Mouse (Mus musculus) mouse trophoblast stem cell (cell line): ENCODE data around the gene Prrc2b.

Source experiments
- in situ Hi-C, 2 experiments: fragments of 300-500 bp; cut with MseI, MboI; formaldehyde crosslinking; loops; 2 replicates in 1 of 2; 3 replicates in 1 of 2; pipeline ENCODE4 v1.15.1; 2025

The Prrc2b gene

DNA sequence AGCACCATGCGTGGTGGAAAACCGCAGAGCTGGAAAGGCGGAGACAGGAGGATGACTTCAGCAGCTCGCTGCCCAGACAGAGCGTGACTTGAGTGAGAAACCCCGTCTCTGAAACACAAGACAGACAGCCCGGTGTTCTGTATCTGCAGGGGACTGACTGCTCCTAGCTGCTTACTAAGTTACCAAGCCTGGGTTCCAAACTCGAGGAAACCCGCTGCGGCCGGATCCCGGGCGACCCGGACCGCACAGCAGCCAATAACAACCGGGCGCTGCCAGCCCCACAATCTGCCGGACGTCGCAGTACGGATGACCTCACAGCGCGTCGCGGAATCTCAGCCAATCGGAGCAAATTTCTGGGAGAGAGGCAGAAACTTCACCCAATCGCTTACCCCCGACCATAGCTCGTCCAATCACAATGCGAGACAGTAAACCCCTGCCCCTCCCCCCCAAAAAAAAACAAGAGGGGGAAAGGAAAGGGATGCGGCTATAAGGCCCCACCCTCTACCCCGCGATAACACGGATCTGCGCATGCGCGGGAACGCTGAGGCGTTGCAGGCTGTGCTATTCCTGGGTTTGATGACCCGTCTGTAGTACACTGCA lies 13.1 kb upstream of the Prrc2b start:
- in situ Hi-C loops: no loop called here

- in situ Hi-C loops: no loop called here
Measured at GRCm38 (mm10) chr2:32139377-32139776, 11.5 kb upstream of the Prrc2b start.

DNA sequence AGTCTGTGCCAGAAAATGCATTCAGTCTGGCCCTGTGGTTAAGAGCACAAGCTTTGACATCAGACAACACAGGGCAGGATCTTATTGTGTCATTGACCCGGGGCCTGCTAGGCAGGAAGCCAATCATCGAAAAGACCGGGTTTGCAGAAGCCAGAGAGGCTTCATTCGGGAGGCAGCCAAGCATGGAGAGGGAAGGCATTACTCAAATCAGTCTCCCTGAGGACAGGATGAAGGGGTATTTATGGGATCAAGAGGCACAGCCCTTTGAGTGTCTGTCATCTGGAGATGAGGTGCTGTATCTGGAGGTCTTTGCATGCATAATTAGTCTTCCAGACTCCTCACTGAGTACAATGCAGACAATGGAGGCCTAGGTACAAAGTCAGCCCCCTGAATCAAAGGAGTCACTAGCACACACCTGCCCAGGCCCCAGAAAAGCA lies 10.4 kb upstream of the Prrc2b start:
- in situ Hi-C loops: no loop called here

DNA sequence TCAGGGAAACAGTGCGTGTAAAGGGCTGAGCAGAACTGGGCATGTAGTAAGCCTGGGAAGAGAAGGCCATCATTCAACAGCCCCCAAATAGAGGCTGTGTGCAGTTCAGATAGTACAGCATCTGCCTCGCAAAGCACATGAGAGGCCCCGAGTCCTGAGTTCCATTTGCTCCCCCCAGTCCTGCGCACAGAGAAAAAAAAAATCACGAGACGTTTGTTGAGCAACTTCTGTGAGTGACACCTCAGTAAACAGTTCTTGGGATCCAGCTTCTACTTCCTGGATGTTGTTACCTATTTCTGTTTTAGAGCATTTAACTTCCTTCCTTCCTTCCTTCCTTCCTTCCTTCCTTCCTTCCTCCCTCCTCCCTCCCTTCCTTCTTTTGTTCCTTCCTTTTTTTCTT lies 9.3 kb upstream of the Prrc2b start:
- in situ Hi-C loops: no loop called here

DNA sequence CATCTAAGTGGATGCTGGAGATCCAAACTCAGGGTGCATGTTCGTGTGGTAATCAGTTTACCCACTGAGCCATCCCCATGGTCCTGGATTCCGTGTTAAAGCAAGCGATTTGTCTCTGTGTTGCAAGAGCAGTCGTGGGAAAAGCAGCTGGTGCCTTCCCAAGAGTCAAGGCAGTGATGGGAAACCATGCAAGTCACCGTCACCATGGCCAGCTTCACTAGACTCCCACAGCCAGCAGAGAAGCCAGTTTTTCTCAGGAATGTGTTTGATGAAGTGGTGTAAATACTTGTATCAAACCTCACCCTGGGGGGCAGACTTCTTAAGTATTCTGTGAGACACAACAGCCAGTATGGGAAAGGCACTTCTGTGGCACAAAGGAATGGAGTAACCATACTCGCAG lies 8.5 kb upstream of the Prrc2b start:
- in situ Hi-C loops: no loop called here

GRCm38 (mm10) chr2:32144633-32145032 lies 6.2 kb upstream of the Prrc2b start:
- in situ Hi-C loops: no loop called here

DNA sequence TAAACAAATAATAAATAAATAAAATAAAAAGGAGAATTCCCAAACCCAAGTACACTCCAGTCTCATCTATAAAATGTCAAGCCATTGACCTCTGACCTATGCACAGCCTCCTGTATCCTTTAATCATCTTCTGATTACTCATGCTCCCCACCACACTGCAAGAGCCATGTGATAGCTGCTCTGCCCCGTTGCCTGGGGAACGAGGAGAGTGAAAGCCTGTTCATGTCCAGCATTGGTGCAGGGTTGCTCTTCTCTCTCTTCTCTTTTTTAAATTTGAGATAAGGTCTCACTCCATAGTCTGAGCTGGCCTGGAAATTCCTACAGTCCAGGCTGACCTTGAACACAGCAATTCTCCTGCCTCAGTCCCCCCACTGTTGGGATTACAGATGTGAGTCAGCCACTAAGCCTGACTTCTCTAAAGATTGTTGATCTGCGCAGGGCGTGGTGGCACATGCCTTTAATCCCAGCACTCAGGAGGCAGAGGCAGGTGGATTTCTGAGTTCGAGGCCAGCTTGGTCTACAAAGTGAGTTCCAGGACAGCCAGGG lies 4.2 kb upstream of the Prrc2b start:
- in situ Hi-C loops: no loop called here

- in situ Hi-C loops: no loop called here
Measured at GRCm38 (mm10) chr2:32150135-32150534, 747 bp upstream of the Prrc2b start.

DNA sequence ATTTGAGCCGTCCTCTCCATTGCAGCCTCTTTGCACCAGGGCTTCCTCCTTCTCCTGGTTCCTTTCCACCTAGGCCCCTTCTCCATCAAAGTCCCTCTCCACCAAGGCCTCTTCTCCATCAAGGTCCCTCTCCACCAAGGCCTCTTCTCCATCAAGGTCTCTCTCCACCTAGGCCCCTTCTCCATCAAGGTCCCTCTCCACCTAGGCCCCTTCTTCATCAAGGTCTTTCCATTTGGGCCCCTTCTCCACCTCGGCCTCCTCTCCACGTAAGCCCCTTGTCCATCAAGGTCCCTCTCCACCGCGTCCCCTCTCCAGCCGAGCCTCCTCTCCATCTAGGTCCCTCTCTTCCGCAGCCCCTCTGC lies 339 bp upstream of the Prrc2b start:
- in situ Hi-C loops: no loop called here

DNA sequence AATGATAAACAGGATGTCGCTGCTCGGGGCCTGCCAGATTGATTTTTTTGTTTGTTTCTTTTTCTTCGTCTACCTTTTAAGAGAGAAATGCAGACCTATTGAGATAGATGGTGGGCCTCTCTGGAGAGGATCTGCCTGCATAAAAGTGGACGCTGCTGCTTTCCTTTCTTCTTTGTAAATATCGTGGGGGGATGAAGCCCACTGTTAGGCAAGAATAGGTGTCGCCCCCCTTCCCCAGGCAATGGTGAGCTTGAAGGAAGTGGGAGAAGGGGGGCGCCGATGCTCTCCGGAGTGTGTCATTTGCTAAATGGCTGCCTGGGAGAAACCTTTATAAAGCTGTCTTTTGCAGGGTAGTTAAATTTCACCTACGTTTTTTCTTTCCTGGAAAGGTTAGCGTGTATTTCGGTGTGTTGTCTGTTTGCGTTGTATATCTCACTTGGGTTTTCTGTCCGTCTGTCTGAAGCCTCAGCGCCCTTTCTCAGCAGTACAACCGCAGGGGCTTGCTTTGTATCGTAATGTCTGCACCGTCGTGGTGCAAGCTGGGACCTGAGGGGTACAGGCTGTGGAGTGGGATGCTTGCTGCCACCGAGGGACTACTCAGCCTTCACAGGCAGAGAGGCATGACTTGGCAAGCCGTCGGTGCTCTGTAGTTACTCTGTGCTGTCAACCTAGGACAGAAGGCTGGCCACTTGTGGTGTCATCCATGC lies 931 bp downstream of the Prrc2b start:
- in situ Hi-C loops: no loop called here

DNA sequence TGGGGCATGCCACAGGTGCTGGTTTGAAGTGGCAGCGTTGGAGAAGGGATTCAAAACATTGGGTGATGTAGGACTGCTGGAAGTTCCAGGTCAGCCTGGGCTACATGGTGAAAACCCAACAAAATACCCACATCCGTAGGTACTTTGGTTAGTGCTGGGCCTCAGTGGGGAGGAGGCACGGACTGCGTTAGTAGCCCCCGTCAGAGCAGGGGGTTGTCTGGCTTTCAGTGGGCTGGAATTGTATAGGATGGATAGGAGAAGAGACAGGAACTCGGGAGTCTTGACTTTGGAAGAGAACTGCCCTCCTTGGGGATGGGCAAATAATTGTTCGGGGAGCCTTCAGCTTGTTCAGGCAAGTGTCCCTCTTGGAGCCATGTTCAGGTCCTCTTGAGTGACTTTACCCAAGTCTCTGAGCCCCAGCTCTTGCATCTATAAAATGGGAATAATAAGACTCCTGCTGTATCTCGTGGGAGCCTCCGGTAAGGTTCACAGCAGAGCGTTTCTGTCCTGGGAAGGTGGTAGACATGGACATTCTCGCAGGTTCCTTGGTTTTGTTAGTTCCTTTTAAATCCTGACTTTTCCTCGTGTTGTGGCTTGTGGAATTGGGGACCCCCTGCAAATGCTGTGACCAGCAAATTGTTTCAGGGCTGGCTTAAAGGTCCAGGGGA lies 1.6 kb downstream of the Prrc2b start:
- in situ Hi-C loops: no loop called here

DNA sequence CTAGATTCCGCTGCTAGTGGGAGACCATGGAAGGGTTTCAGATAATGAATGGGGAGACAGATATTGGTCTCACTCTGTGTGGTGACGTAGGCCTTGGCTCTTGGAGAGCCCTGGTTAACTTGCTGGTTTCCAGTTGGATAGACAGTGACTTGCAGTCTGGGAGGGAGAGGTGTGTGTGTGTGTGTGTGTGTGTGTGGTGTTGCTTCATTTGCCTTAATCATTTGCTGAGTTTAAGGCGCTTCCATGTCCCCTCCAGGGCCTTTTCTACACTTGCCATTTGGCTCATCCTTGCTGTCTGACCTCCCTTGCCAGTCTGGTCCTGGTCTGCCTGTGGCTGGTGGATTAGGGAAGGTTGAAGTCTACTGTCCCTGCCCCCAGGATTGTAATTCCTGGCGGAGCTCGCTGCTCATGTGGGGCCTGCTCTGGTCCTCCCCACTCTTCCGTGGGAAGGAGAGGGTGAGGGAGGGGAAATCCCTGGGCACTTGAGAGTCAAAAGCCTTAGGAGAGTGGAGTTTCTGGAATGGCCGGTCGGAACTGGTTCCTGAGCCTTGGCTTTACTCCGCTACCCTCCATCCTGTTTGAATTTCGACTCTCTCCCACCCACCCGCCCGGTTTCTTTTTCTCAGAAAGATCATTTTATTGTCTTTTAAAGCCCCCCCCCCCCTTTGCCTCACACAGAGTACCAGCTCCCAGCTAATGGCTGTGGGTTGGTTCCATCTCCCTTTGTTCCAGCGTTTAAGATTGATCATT lies 2.3 kb downstream of the Prrc2b start:
- in situ Hi-C loops: no loop called here

DNA sequence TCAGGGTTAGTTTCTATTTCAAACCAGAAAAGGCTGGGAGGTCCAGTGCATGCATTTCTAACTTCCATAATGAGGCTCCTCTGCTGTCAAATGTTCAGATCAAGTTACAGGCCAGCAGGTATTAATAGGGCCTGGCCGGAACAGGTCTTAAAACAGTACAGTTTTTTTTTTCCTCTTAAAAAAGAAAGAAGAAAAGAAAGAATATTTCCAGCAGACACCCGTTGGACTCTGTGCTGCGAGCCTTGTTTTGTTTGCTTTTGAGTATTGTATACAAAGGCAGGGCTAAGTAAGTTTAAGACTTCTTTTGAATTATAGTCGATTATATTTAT lies 2.9 kb downstream of the Prrc2b start:
- in situ Hi-C loops: no loop called here

GRCm38 (mm10) chr2:32154334-32154997 lies 3.6 kb downstream of the Prrc2b start:
- in situ Hi-C loops: no loop called here

DNA sequence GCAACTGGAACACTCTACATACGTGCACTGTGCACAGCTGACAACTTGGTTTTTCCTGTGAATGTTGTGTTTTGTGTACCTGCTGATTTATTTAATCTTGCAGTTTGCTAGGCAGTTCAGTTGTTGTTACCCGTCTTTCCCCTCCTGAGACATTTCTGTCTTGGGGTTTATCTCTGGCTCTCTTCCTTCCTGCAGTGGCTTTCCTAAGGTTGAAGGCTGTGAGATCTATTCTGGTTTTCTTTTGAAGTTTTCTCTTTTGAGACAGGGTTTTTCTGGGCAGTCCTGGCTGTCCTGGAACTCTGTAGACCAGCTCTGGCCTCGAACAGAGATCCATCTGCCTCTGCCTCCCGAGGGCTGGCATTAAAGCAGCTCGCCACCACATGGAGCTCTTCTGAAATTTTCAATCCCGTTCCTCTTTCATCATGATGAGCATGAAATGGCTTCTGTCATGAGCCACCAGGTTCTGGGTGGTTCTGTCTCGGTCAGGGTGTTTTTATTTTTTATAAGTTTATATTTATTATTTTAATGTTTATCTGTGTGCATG lies 4.2 kb downstream of the Prrc2b start:
- in situ Hi-C loops: no loop called here

GRCm38 (mm10) chr2:32155614-32156013 lies 4.7 kb downstream of the Prrc2b start:
- in situ Hi-C loops: no loop called here

- in situ Hi-C loops: no loop called here
Measured at GRCm38 (mm10) chr2:32156645-32157044, 5.8 kb downstream of the Prrc2b start.

GRCm38 (mm10) chr2:32157328-32157727 lies 6.4 kb downstream of the Prrc2b start:
- in situ Hi-C loops: no loop called here

DNA sequence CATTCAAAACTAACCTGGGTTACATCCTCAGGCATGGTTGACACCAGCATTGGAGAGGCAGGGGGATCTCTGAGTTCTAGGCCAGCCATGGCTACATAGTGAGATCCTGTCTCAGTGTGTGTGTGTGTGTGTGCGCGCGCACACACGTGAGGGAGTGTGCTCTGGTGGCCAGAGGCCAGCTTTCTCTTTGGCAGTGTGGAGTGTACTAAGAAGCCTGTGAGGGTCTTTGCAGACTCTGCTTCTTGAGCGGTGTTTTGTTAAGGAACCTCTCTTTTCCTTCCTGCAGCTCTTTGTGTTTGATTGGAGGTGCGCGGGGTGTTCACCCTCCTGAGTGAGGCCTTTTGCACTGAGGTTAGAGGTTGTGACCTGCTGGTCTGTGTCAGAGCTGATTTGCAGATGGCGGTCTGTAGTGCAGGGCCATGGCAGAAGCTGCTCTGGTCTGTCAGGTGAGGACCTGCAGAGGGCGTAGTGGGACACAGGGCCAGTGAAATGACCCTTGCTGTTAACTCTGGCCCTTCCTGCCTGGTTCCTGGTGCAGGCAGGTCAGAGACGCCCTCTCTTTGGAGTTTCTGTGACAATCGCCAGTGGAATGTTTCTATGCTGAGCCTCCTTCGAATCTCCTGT lies 7.8 kb downstream of the Prrc2b start:
- in situ Hi-C loops: no loop called here

GRCm38 (mm10) chr2:32160525-32160924 lies 9.6 kb downstream of the Prrc2b start:
- in situ Hi-C loops: no loop called here

- in situ Hi-C loops: no loop called here
Measured at GRCm38 (mm10) chr2:32160967-32161366, 10.1 kb downstream of the Prrc2b start.
